Mouse (Mus musculus): ENCODE results near the gene Cox7a1. TPM values are rescaled to one million over a fixed set of nuclear protein-coding genes. Genes with fewer than 3 reads are reported as not detected.

Gene Cox7a1
- total and polyA plus RNA-seq, 3 experiments = 1.6 to 15.2 (median 14.0) TPM

- H3K79me2 ChIP-seq (replicated peaks; ENCODE audit: control insufficient read depth, extremely low read depth, insufficient read depth, poor library complexity, severe bottlenecking) = no peaks in the 10 kb centered on the region
- no peak for DNase-seq (ENCODE audit: extremely low read depth)
- no peaks in the 10 kb centered on the region for H3K9me3 ChIP-seq (replicated peaks; ENCODE audit: low read length)
- H3K4me1 ChIP-seq (ENCODE audit: control insufficient read depth in 1 of 2, insufficient read depth in 2 of 2) = peaks cover 12 to 44% of the 10 kb centered on the region in 2 experiments
- no peaks in the 10 kb centered on the region for H3K27me3 ChIP-seq (replicated peaks)
- in situ Hi-C loops (cut with MboI; ENCODE audit: low pct_ligation_motif_present, low pct_unique_long_range_greater_than_20kb, low sequenced_read_pairs) (no loop called here), dilution Hi-C loops (cut with MboI; ENCODE audit: extremely low pct_ligation_motif_present, extremely low pct_unique_long_range_greater_than_20kb, low sequenced_read_pairs) (no loop called here)
- no peak overlapping the region for H3K4me3 ChIP-seq (replicated peaks in 1 of 3; ENCODE audit: low read depth in 2 of 3, low read length in 2 of 3, poor library complexity in 1 of 3)
- no peak for TF ChIP-seq BHLHE40 (IDR thresholded peaks at IDR 0.05; ENCODE audit: low read depth, low read length)
- TF ChIP-seq SIN3A (IDR thresholded peaks at IDR 0.05; ENCODE audit: low read length) = no peak
- TF ChIP-seq GABPA (IDR thresholded peaks at IDR 0.05; ENCODE audit: insufficient replicate concordance, low read depth, low read length) = no peak
- TF ChIP-seq SMC3 (IDR thresholded peaks at IDR 0.05; ENCODE audit: low read depth, low read length) = no peak
- no peak for TF ChIP-seq EP300 (IDR thresholded peaks at IDR 0.05; ENCODE audit: low read length)
- no peak for TF ChIP-seq CHD2 (IDR thresholded peaks at IDR 0.05; ENCODE audit: low read length)
- TF ChIP-seq NRF1 (IDR thresholded peaks at IDR 0.05; ENCODE audit: low read depth, low read length) = no peak
- TF ChIP-seq ZC3H11A (IDR thresholded peaks at IDR 0.05; ENCODE audit: low read depth, low read length) = no peak
- TF ChIP-seq CTCF (conservative IDR thresholded peaks at IDR 0.05 in 1 of 2, IDR thresholded peaks at IDR 0.05 in 1 of 2; ENCODE audit: low read depth in 2 of 2, low read length in 2 of 2) = no peak
- TF ChIP-seq ZMIZ1 (IDR thresholded peaks at IDR 0.05; ENCODE audit: low read depth, low read length) = no peak
- no peak for TF ChIP-seq IRF4 (IDR thresholded peaks at IDR 0.05; ENCODE audit: low read depth, low read length)
- H3K9ac ChIP-seq (ENCODE audit: insufficient read depth, low read depth) = no peak overlapping the region
- H3K4me2 ChIP-seq (ENCODE audit: insufficient read depth, low read depth, poor library complexity, severe bottlenecking) = no peak overlapping the region
- no peak overlapping the region for H3K27ac ChIP-seq (ENCODE audit: insufficient read depth, low read depth)
- peaks cover 17 to 35% of the 10 kb centered on the region in 2 experiments for H3K36me3 ChIP-seq (replicated peaks in 1 of 2; ENCODE audit: control insufficient read depth in 1 of 2, insufficient read depth in 1 of 2, low read length in 1 of 2)
These were observed 49.4 kb downstream of the Cox7a1 start for GRCm38 (mm10) chr7:30233387-30233786.

GRCm38 (mm10) chr7:30234276-30234858, 50.4 kb downstream of the Cox7a1 start:
- in situ Hi-C loops (cut with MboI; ENCODE audit: low pct_ligation_motif_present, low pct_unique_long_range_greater_than_20kb, low sequenced_read_pairs) = no loop called here
- TF ChIP-seq PAX5 (IDR thresholded peaks at IDR 0.05; ENCODE audit: low read length) (no peak), MAFK (IDR thresholded peaks at IDR 0.05; ENCODE audit: insufficient replicate concordance, low read length) (peak; percentile 44; the same call in 1 of the 2 replicates)
- DNase-seq (ENCODE audit: extremely low read depth) = no peak

DNA sequence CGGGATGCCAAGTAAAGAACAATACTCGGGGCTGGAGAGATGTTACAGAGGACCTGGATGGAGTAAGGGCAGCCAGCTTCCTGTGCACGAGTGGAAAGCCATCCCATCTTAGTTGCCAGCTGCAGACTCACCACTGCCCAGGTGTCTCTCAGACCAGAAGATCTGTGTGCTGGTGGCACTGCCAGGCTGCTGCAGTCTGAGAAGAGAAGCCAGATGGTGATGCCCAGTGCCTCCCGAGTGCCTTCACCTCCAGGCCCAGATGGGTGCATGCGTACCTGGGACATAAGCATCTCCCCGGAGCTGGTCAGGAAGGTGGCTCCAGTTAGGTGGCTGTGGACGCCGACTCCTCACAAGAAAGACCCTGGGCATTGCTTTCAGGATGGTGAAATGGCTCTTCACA, 51.1 kb downstream of the Cox7a1 start:
- in situ Hi-C loops (cut with MboI; ENCODE audit: low pct_ligation_motif_present, low pct_unique_long_range_greater_than_20kb, low sequenced_read_pairs) = no loop called here

More at GRCm38 (mm10) chr7:30234276-30234858, 50.4 kb downstream of the Cox7a1 start:
- dilution Hi-C loops (cut with MboI; ENCODE audit: extremely low pct_ligation_motif_present, extremely low pct_unique_long_range_greater_than_20kb, low sequenced_read_pairs) = no loop called here
- H3K36me3 ChIP-seq (replicated peaks in 1 of 2; ENCODE audit: control insufficient read depth in 1 of 2, insufficient read depth in 1 of 2, low read length in 1 of 2) = peaks cover 17 to 37% of the 10 kb centered on the region in 2 experiments
- no peak overlapping the region for H3K9ac ChIP-seq (ENCODE audit: insufficient read depth, low read depth)
- H3K4me1 ChIP-seq (ENCODE audit: control insufficient read depth in 1 of 2, insufficient read depth in 2 of 2) = peaks cover 12 to 44% of the 10 kb centered on the region in 2 experiments
- no peaks in the 10 kb centered on the region for H3K79me2 ChIP-seq (replicated peaks; ENCODE audit: control insufficient read depth, extremely low read depth, insufficient read depth, poor library complexity, severe bottlenecking)
- H3K4me2 ChIP-seq (ENCODE audit: insufficient read depth, low read depth, poor library complexity, severe bottlenecking) = no peak overlapping the region
- no peak overlapping the region for H3K27ac ChIP-seq (ENCODE audit: insufficient read depth, low read depth)
- H3K9me3 ChIP-seq (replicated peaks; ENCODE audit: low read length) = no peaks in the 10 kb centered on the region
- no peak overlapping the region for H3K4me3 ChIP-seq (replicated peaks in 1 of 3; ENCODE audit: low read depth in 2 of 3, low read length in 2 of 3, poor library complexity in 1 of 3)
- H3K27me3 ChIP-seq (replicated peaks) = no peaks in the 10 kb centered on the region

More for the DNA sequence above, 51.1 kb downstream of the Cox7a1 start:
- no peak overlapping the region for H3K9ac ChIP-seq (ENCODE audit: insufficient read depth, low read depth)
- H3K27me3 ChIP-seq (replicated peaks) = no peaks in the 10 kb centered on the region
- peaks cover 12 to 44% of the 10 kb centered on the region in 2 experiments for H3K4me1 ChIP-seq (ENCODE audit: control insufficient read depth in 1 of 2, insufficient read depth in 2 of 2)
- no peak overlapping the region for H3K27ac ChIP-seq (ENCODE audit: insufficient read depth, low read depth)
- peak overlapping the region in 1 of 3 experiments; percentile 2 for H3K4me3 ChIP-seq (replicated peaks in 1 of 3; ENCODE audit: low read depth in 2 of 3, low read length in 2 of 3, poor library complexity in 1 of 3)
- dilution Hi-C loops (cut with MboI; ENCODE audit: extremely low pct_ligation_motif_present, extremely low pct_unique_long_range_greater_than_20kb, low sequenced_read_pairs) = no loop called here
- no peaks in the 10 kb centered on the region for H3K9me3 ChIP-seq (replicated peaks; ENCODE audit: low read length)
- H3K4me2 ChIP-seq (ENCODE audit: insufficient read depth, low read depth, poor library complexity, severe bottlenecking) = no peak overlapping the region
- H3K36me3 ChIP-seq (replicated peaks in 1 of 2; ENCODE audit: control insufficient read depth in 1 of 2, insufficient read depth in 1 of 2, low read length in 1 of 2) = peaks cover 21 to 40% of the 10 kb centered on the region in 2 experiments
- TF ChIP-seq TCF12 (IDR thresholded peaks at IDR 0.05; ENCODE audit: low read depth, low read length) = 0 out of 2 replicates have a peak, but pooled peaks have one; percentile 9
- TF ChIP-seq JUN (IDR thresholded peaks at IDR 0.05; ENCODE audit: insufficient read depth, low read depth, low read length) = no peak
- no peak for TF ChIP-seq NELFE (IDR thresholded peaks at IDR 0.05; ENCODE audit: low read depth, low read length)
- TF ChIP-seq GABPA (IDR thresholded peaks at IDR 0.05; ENCODE audit: insufficient replicate concordance, low read depth, low read length) = no peak
- TF ChIP-seq MYC (IDR thresholded peaks at IDR 0.05; ENCODE audit: low read depth, low read length) = no peak
- TF ChIP-seq E2F4 (IDR thresholded peaks at IDR 0.05; ENCODE audit: insufficient replicate concordance, low read depth, low read length) = no peak
- TF ChIP-seq CTCF (conservative IDR thresholded peaks at IDR 0.05 in 1 of 2, IDR thresholded peaks at IDR 0.05 in 1 of 2; ENCODE audit: low read depth in 2 of 2, low read length in 2 of 2) = no peak
- no peaks in the 10 kb centered on the region for H3K79me2 ChIP-seq (replicated peaks; ENCODE audit: control insufficient read depth, extremely low read depth, insufficient read depth, poor library complexity, severe bottlenecking)
- no peak for DNase-seq (ENCODE audit: extremely low read depth)
